Mouse (Mus musculus) ES-E14 (cell line): ENCODE results near the gene AC161166.1. TPM values are rescaled to one million over a fixed set of nuclear protein-coding genes. Genes with fewer than 3 reads are reported as not detected.
"Not testable (repeated sequence)": the region's sequence is repeated elsewhere in the genome, so short reads cannot be mapped to it uniquely, and the experiment has no call there.

ENCODE experiments used
- DNase-seq: peaks from one replicate; pipeline ENCODE4 v3.0.0-alpha.2; 2013; ENCODE audit warnings: low read depth, low spot score
- H3K27ac ChIP-seq: 2 replicates; pipeline ENCODE4 v1.5.1; 2012; ENCODE audit warnings: low read depth, mild to moderate bottlenecking, low read length, moderate library complexity, mixed read lengths; ENCODE audit not compliant: poor library complexity, insufficient read depth, severe bottlenecking
- H3K36me3 ChIP-seq: 2 replicates; pipeline ENCODE4 v1.6.1; 2012; ENCODE audit warnings: mild to moderate bottlenecking, low read length, moderate library complexity, mixed read lengths; ENCODE audit not compliant: control insufficient read depth, poor library complexity, insufficient read depth, severe bottlenecking
- H3K4me1 ChIP-seq, 2 experiments: fragments of 150-350 bp in 1 of 2; sonication (generic) in 1 of 2; 2 replicates each; pipeline ENCODE4 v1.6.1; 2012; ENCODE audit warnings: low read length in 2 of 2, mild to moderate bottlenecking in 1 of 2, mixed read lengths in 1 of 2; ENCODE audit not compliant: control insufficient read depth in 2 of 2, insufficient read depth in 2 of 2, poor library complexity in 1 of 2
- H3K4me3 ChIP-seq, 2 experiments: fragments of 150-350 bp in 1 of 2; sonication (generic) in 1 of 2; 2 replicates each; pipeline ENCODE4 v1.5.1; 2012; ENCODE audit warnings: low read length in 2 of 2, low read depth in 1 of 2, mild to moderate bottlenecking in 1 of 2, mixed read lengths in 1 of 2; ENCODE audit not compliant: insufficient read depth in 1 of 2, poor library complexity in 1 of 2, severe bottlenecking in 1 of 2
- H3K9ac ChIP-seq: 2 replicates; pipeline ENCODE4 v1.6.1; 2012; ENCODE audit warnings: low read depth, mild to moderate bottlenecking, low read length, mixed read lengths; ENCODE audit not compliant: poor library complexity, insufficient read depth, severe bottlenecking
- H3K9me3 ChIP-seq: fragments of 150-350 bp; sonication (generic); 2 replicates; pipeline ENCODE4 v1.6.1; 2012; ENCODE audit warnings: low read depth, mild to moderate bottlenecking, low read length; ENCODE audit not compliant: control insufficient read depth, insufficient read depth
- CHD2 ChIP-seq: IDR thresholded peaks from 2 replicates; pipeline ENCODE4 v1.6.1; 2014; ENCODE audit warnings: mild to moderate bottlenecking, low read depth, low read length, inconsistent platforms
- HCFC1 ChIP-seq: IDR thresholded peaks from 2 replicates; pipeline ENCODE4 v1.6.1; 2012; ENCODE audit warnings: low read length, inconsistent platforms, borderline replicate concordance; ENCODE audit not compliant: insufficient read depth
- MAFK ChIP-seq: IDR thresholded peaks from 2 replicates; pipeline ENCODE4 v1.6.1; 2014; ENCODE audit warnings: mild to moderate bottlenecking, low read depth, low read length, inconsistent platforms; ENCODE audit not compliant: insufficient read depth
- ZC3H11A ChIP-seq: IDR thresholded peaks from 2 replicates; pipeline ENCODE4 v1.6.1; 2012; ENCODE audit warnings: low read depth, mild to moderate bottlenecking, inconsistent platforms, low read length, borderline replicate concordance
- ZNF384 ChIP-seq: IDR thresholded peaks from 2 replicates; pipeline ENCODE4 v1.6.1; 2012; ENCODE audit warnings: low read depth, low read length, inconsistent platforms
- in situ Hi-C, 2 experiments: fragments of 600-800 bp; cut with MboI; formaldehyde crosslinking; loops; one replicate each; pipeline ENCODE4 v1.15.1; 2025; ENCODE audit warnings: low sequenced_read_pairs in 2 of 2, inconsistent platforms in 1 of 2; ENCODE audit not compliant: unreplicated experiment in 2 of 2
- total RNA-seq: library from RNA; depleted of rRNA; stranded (reverse); fragments of 300-350 nt; gene quantifications from 2 replicates; pipeline ENCODE4 v1.2.3, GENCODE M21; 2012

AC161166.1 gene
- total RNA-seq, 1 experiment, result 1.2 TPM

DNA sequence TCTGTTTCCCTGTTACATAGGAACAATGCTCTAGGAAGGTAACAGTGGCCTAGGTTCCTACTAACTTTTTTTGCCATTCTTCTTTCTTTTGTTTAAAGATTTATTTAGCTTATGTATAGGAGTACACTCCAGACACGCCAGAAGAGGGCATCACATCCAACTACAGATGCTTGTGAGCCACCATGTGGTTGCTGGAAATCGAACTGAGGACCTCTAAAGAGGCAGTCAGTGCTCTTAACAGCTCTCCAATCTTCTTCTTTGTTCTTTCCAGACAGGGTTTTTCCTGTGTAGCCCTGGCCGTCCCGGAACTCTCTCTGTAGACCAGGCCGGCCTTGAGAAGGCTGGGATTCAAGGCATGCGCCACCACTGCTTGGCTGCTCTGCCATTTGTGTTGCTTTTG, 12.7 kb upstream of the AC161166.1 start:
- no peak for DNase-seq
- H3K4me3 ChIP-seq, result no peak overlapping the region
- no peaks in the 10 kb centered on the region for H3K9me3 ChIP-seq
- in situ Hi-C loops, result loop anchor here in 1 of 2 experiments (25.0 kb wide), 1 partner anchor 113 kb away; no protein-coding TSS in a partner anchor
- no peak for TF ChIP-seq HCFC1
- TF ChIP-seq MAFK, result no peak
- TF ChIP-seq ZNF384, result no peak
- no peak for TF ChIP-seq CHD2
- no peak for TF ChIP-seq ZC3H11A
- no peaks in the 10 kb centered on the region for H3K36me3 ChIP-seq
- no peak overlapping the region for H3K9ac ChIP-seq
- H3K27ac ChIP-seq, result no peak overlapping the region
- H3K4me1 ChIP-seq, result peaks cover 0 to 5% of the 10 kb centered on the region in 2 experiments; a peak in 1 of 4 replicates

DNA sequence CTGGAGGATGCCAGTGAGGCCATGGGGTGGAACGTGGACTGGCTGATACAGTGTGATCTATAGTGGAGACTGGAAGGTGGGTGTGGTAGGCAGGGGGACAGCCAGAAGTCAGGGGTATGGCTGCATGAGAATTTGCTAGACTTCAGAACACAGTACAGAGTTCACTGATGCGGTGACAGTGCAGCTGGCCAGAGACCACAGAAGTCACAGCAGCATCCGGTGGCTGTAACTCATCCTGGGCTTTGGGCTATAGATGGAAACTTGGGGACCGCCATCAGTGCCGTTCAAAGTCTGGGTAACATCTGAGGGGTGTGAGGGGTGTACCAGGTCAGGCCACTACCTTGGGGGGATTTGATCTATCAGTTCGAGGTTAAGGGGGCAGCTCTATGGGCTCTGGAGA, 11.5 kb upstream of the AC161166.1 start:
- Histone ChIP-seq H3K9ac (no peak overlapping the region), H3K9me3 (no peaks in the 10 kb centered on the region), H3K36me3 (no peaks in the 10 kb centered on the region), H3K4me3 (no peak overlapping the region), H3K4me1 (peaks cover 3 to 7% of the 10 kb centered on the region in 2 experiments; a peak in 3 of 4 replicates), H3K27ac (no peak overlapping the region)
- TF ChIP-seq ZC3H11A (no peak), CHD2 (no peak), MAFK (no peak), ZNF384 (no peak), HCFC1 (no peak)
- no peak for DNase-seq
- in situ Hi-C loops, result loop anchor here in 1 of 2 experiments (25.0 kb wide), 1 partner anchor 111 kb away; no protein-coding TSS in a partner anchor

DNA sequence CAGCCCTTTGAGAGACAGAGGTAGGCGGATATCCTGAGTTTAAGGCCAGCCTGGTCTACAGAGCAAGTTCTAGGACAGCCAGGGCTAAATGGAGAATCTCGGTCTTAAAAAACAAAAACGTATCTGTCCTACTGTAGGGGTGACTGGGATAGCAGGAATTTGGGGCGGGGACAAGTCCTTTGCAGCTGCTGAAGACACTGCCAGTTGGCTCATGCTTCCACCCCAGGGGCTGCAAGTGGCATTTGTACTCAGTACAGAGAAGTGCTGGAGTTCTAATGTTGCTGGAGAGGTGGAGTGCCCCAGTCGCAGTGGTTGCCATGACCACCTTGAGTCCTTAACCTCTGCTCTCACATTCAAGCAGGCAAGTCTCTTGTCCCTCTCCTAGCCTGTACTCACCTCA, 10.6 kb upstream of the AC161166.1 start:
- DNase-seq, result no peak
- Histone ChIP-seq H3K27ac (no peak overlapping the region), H3K36me3 (no peaks in the 10 kb centered on the region), H3K9me3 (no peaks in the 10 kb centered on the region), H3K4me1 (peaks cover 4 to 16% of the 10 kb centered on the region in 2 experiments), H3K9ac (no peak overlapping the region), H3K4me3 (no peak overlapping the region)
- in situ Hi-C loops, result loop anchor here in 1 of 2 experiments (25.0 kb wide), 1 partner anchor 111 kb away; no protein-coding TSS in a partner anchor
- no peak for TF ChIP-seq CHD2
- TF ChIP-seq ZC3H11A, result no peak
- TF ChIP-seq MAFK, result no peak

DNA sequence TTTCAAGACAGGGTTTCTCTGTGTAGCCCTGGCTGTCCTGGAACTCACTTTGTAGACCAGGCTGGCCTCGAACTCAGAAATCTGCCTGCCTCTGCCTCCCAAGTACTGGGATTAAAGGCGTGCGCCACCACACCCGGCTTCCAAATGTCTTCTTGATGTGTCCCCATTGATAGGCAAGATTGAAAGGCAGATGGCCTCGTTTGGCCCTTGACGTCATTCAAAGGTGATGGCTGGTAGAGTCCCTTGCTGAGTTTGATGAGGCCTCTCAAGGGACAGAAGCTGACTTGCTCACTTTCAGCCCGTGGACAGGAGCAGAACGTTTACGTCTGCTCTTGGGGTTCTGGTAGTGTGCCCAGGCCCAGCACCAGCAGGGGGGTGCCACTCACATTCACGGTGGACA, 7.8 kb upstream of the AC161166.1 start:
- H3K36me3 ChIP-seq, H3K4me3 ChIP-seq, H3K9me3 ChIP-seq, H3K27ac ChIP-seq, H3K9ac ChIP-seq, DNase-seq: not testable (repeated sequence)
- in situ Hi-C loops, result loop anchor here in 1 of 2 experiments (25.0 kb wide), 1 partner anchor 108 kb away; no protein-coding TSS in a partner anchor
- peaks cover 9 to 35% of the 10 kb centered on the region in 2 experiments for H3K4me1 ChIP-seq

DNA sequence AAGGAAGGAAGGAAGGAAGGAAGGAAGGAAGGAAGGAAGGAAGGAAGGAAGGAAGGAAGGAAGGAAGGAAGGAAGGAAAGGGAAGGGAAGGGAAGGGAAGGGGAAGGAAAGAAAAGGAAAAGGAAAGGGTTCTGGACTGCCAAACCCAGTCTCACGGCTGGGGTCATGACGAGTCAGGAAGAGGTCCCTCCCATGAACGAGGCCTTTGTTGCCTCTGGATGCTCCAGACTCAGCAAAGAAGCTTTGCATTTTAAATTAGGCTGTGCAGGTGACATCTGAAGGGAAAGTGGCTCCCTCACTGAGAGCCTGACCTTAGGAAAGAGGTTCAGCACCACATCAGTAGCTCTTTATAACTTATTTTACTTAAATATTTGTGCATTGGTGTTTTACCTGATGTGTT, 6.9 kb upstream of the AC161166.1 start:
- Histone ChIP-seq H3K9ac (no peak overlapping the region), H3K4me3 (no peak overlapping the region), H3K27ac (no peak overlapping the region), H3K36me3 (peaks cover 4% of the 10 kb centered on the region; the same call in 1 of the 2 replicates), H3K4me1 (peaks cover 9 to 39% of the 10 kb centered on the region in 2 experiments), H3K9me3 (no peaks in the 10 kb centered on the region)
- no peak for DNase-seq
- TF ChIP-seq CHD2 (no peak), ZC3H11A (no peak), MAFK (no peak), ZNF384 (no peak), HCFC1 (no peak)
- in situ Hi-C loops, result loop anchor here in 1 of 2 experiments (25.0 kb wide), 1 partner anchor 107 kb away; no protein-coding TSS in a partner anchor
